Mouse (Mus musculus): Measurements from ENCODE around the gene Gm28308. TPM values are rescaled to one million over a fixed set of nuclear protein-coding genes. Genes with fewer than 3 reads are reported as not detected.

The Gm28308 gene
- total and polyA plus RNA-seq, 3 experiments: not detected

GRCm38 (mm10) chr6:52244471-52245039 lies 31.4 kb upstream of the Gm28308 start:
- H3K9ac ChIP-seq (ENCODE audit: control insufficient read depth, low read depth, low read length, poor library complexity, severe bottlenecking): no peak overlapping the region
- no peaks in the 10 kb centered on the region for H3K4me1 ChIP-seq (ENCODE audit: control insufficient read depth in 1 of 2, insufficient read depth in 2 of 2, low read length in 2 of 2)
- H3K27ac ChIP-seq (ENCODE audit: control insufficient read depth, low read depth, low read length): no peak overlapping the region
- TF ChIP-seq RCOR1 (IDR thresholded peaks at IDR 0.05; ENCODE audit: low read depth, low read length): no peak
- TF ChIP-seq TAL1 (IDR thresholded peaks at IDR 0.05; ENCODE audit: low read length): no peak
- no peak for TF ChIP-seq SMC3 (IDR thresholded peaks at IDR 0.05; ENCODE audit: low read depth, low read length)
- no peak for TF ChIP-seq RAD21 (IDR thresholded peaks at IDR 0.05; ENCODE audit: low read depth, low read length)
- no peak for DNase-seq (ENCODE audit: low read depth, low spot score)
- no peaks in the 10 kb centered on the region for H3K79me2 ChIP-seq (ENCODE audit: control insufficient read depth, insufficient read depth, low read length, poor library complexity)
- H3K9me3 ChIP-seq (replicated peaks; ENCODE audit: insufficient read depth, low read length): no peaks in the 10 kb centered on the region
- no peaks in the 10 kb centered on the region for H3K36me3 ChIP-seq (ENCODE audit: control insufficient read depth in 1 of 2, insufficient read depth in 2 of 2, low read length in 2 of 2)
- no peaks in the 10 kb centered on the region for H3K27me3 ChIP-seq (ENCODE audit: control insufficient read depth in 1 of 2, insufficient read depth in 2 of 2, low read length in 2 of 2)
- no peak overlapping the region for H3K4me3 ChIP-seq (ENCODE audit: control insufficient read depth in 1 of 2, insufficient read depth in 1 of 2, low read depth in 2 of 2, low read length in 2 of 2)

DNA sequence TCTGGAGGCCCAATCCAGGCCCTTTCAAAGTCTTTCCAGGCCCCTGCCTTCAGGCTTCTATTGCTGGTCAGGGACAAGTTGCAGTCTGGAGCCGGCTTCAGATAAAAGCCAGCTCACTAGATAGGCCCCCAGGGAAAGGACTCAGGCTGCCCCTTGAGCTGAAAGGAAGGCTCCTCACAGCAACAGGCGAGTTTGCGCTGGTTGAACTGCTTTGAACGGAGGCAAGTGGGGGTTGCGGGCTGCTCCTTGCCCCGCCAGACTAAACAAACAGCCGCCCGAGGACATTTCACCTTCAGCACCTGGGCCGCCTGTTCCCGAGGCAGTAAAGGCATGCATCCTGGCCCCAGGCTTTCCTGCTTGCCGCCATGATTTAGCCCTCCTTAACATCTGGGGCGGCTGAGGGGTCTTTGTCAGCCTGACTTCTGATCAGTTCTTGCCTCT lies 30.6 kb upstream of the Gm28308 start:
- TF ChIP-seq GATA1 (IDR thresholded peaks at IDR 0.05; ENCODE audit: low read depth, low read length): no peak
- TF ChIP-seq CHD2 (IDR thresholded peaks at IDR 0.05; ENCODE audit: low read length): no peak
- TF ChIP-seq SMC3 (IDR thresholded peaks at IDR 0.05; ENCODE audit: low read depth, low read length): no peak
- no peak for TF ChIP-seq MYC (IDR thresholded peaks at IDR 0.05; ENCODE audit: low read depth, low read length)
- no peak for TF ChIP-seq GABPA (IDR thresholded peaks at IDR 0.05; ENCODE audit: low read depth, low read length)
- no peak for TF ChIP-seq MEF2A (IDR thresholded peaks at IDR 0.05; ENCODE audit: extremely low read depth, insufficient replicate concordance, low read depth, low read length, poor library complexity, severe bottlenecking)
- TF ChIP-seq TBP (IDR thresholded peaks at IDR 0.05; ENCODE audit: low read depth, low read length): no peak
- TF ChIP-seq EP300 (IDR thresholded peaks at IDR 0.05; ENCODE audit: low read depth in 1 of 2, low read length in 2 of 2): no peak
- no peaks in the 10 kb centered on the region for H3K36me3 ChIP-seq (ENCODE audit: control insufficient read depth in 1 of 2, insufficient read depth in 2 of 2, low read length in 2 of 2)
- H3K9me3 ChIP-seq (replicated peaks; ENCODE audit: insufficient read depth, low read length): no peaks in the 10 kb centered on the region
- no peaks in the 10 kb centered on the region for H3K27me3 ChIP-seq (ENCODE audit: control insufficient read depth in 1 of 2, insufficient read depth in 2 of 2, low read length in 2 of 2)
- H3K79me2 ChIP-seq (ENCODE audit: control insufficient read depth, insufficient read depth, low read length, poor library complexity): no peaks in the 10 kb centered on the region
- no peaks in the 10 kb centered on the region for H3K4me1 ChIP-seq (ENCODE audit: control insufficient read depth in 1 of 2, insufficient read depth in 2 of 2, low read length in 2 of 2)
- no peak overlapping the region for H3K9ac ChIP-seq (ENCODE audit: control insufficient read depth, low read depth, low read length, poor library complexity, severe bottlenecking)
- no peak overlapping the region for H3K4me3 ChIP-seq (ENCODE audit: control insufficient read depth in 1 of 2, insufficient read depth in 1 of 2, low read depth in 2 of 2, low read length in 2 of 2)
- DNase-seq (ENCODE audit: low read depth, low spot score): no peak
- H3K27ac ChIP-seq (ENCODE audit: control insufficient read depth, low read depth, low read length): no peak overlapping the region

DNA sequence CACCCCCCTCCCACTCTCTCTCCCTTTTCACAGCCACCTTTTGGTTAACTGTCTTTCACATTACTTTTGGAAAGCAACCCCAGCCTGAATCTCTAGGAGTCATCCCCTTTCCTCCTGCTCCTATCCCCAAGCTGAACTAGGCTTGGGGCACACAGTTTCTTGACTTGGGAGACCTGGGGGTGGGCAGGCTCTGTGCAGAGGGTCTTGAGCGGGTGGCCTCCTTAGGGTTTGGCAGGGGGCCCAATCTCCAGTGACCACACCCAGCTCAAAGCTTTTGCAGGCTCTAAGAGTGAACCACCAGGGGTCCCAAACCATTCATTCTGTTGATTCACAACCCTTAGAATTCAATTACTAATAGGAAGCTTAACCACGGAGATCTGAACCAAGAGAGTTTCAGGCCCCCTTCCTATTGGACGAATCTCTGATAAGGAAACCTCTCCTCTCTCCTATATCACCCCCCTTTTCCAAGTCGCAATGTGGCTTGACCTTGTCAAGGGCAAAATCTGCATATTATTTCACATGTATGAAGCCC lies 29.7 kb upstream of the Gm28308 start:
- Histone ChIP-seq H3K79me2 (ENCODE audit: control insufficient read depth, insufficient read depth, low read length, poor library complexity) (no peaks in the 10 kb centered on the region), H3K9me3 (replicated peaks; ENCODE audit: insufficient read depth, low read length) (no peaks in the 10 kb centered on the region), H3K9ac (ENCODE audit: control insufficient read depth, low read depth, low read length, poor library complexity, severe bottlenecking) (no peak overlapping the region), H3K4me1 (ENCODE audit: control insufficient read depth in 1 of 2, insufficient read depth in 2 of 2, low read length in 2 of 2) (no peaks in the 10 kb centered on the region), H3K4me3 (ENCODE audit: control insufficient read depth in 1 of 2, insufficient read depth in 1 of 2, low read depth in 2 of 2, low read length in 2 of 2) (no peak overlapping the region), H3K27me3 (ENCODE audit: control insufficient read depth in 1 of 2, insufficient read depth in 2 of 2, low read length in 2 of 2) (no peaks in the 10 kb centered on the region), H3K27ac (ENCODE audit: control insufficient read depth, low read depth, low read length) (no peak overlapping the region), H3K36me3 (ENCODE audit: control insufficient read depth in 1 of 2, insufficient read depth in 2 of 2, low read length in 2 of 2) (no peaks in the 10 kb centered on the region)
- no peak for DNase-seq (ENCODE audit: low read depth, low spot score)
- no peak for TF ChIP-seq ZKSCAN1 (IDR thresholded peaks at IDR 0.05; ENCODE audit: low read depth, low read length)
- no peak for TF ChIP-seq MEF2A (IDR thresholded peaks at IDR 0.05; ENCODE audit: extremely low read depth, insufficient replicate concordance, low read depth, low read length, poor library complexity, severe bottlenecking)
- TF ChIP-seq MYC (IDR thresholded peaks at IDR 0.05; ENCODE audit: low read depth, low read length): no peak
- no peak for TF ChIP-seq MYB (IDR thresholded peaks at IDR 0.05; ENCODE audit: low read depth, low read length)
- TF ChIP-seq ZNF384 (IDR thresholded peaks at IDR 0.05; ENCODE audit: low read depth, low read length): no peak
- no peak for TF ChIP-seq TAL1 (IDR thresholded peaks at IDR 0.05; ENCODE audit: low read length)
- TF ChIP-seq ZMIZ1 (IDR thresholded peaks at IDR 0.05; ENCODE audit: low read depth, low read length): no peak
- TF ChIP-seq ELF1 (IDR thresholded peaks at IDR 0.05; ENCODE audit: low read depth, low read length): no peak
- no peak for TF ChIP-seq HCFC1 (IDR thresholded peaks at IDR 0.05; ENCODE audit: low read depth, low read length)
- TF ChIP-seq POLR2AphosphoS2 (IDR thresholded peaks at IDR 0.05; ENCODE audit: low read length): no peak
- TF ChIP-seq RCOR1 (IDR thresholded peaks at IDR 0.05; ENCODE audit: low read depth, low read length): no peak
- TF ChIP-seq JUND (IDR thresholded peaks at IDR 0.05; ENCODE audit: low read depth, low read length): no peak
- TF ChIP-seq SIN3A (IDR thresholded peaks at IDR 0.05; ENCODE audit: low read length): no peak
- no peak for TF ChIP-seq CTCF (IDR thresholded peaks at IDR 0.05 in 2 of 3, conservative IDR thresholded peaks at IDR 0.05 in 1 of 3; ENCODE audit: control insufficient read depth in 1 of 3, insufficient read depth in 1 of 3, low read depth in 2 of 3, low read length in 3 of 3, poor library complexity in 1 of 3, severe bottlenecking in 1 of 3)
- TF ChIP-seq GATA1 (IDR thresholded peaks at IDR 0.05; ENCODE audit: low read depth, low read length): no peak
- no peak for TF ChIP-seq USF2 (IDR thresholded peaks at IDR 0.05; ENCODE audit: borderline replicate concordance in 1 of 2, insufficient read depth in 1 of 2, low read depth in 1 of 2, low read length in 2 of 2)
- TF ChIP-seq TBP (IDR thresholded peaks at IDR 0.05; ENCODE audit: low read depth, low read length): no peak
- TF ChIP-seq ETS1 (IDR thresholded peaks at IDR 0.05; ENCODE audit: low read depth, low read length): no peak
- TF ChIP-seq CHD1 (IDR thresholded peaks at IDR 0.05; ENCODE audit: low read depth, low read length): no peak
